Mouse (Mus musculus) 416B (cell line): ENCODE measurements at regions not wholly inside any gene's neighbourhood (a gene's known extent, or its start where the extent isn't known, plus 50 kb on each side); places are given as distances from the start of the nearest gene placed in this dataset.
A peak's percentile ranks its signal among the peaks of the same experiment; 100 is the strongest.
"Not testable (repeated sequence)": the region's sequence is repeated elsewhere in the genome, so short reads cannot be mapped to it uniquely, and the experiment has no call there.

Source experiments
- DNase-seq: peaks from one replicate; pipeline ENCODE4 v3.0.0; 2011; ENCODE audit warnings: low read depth

DNA sequence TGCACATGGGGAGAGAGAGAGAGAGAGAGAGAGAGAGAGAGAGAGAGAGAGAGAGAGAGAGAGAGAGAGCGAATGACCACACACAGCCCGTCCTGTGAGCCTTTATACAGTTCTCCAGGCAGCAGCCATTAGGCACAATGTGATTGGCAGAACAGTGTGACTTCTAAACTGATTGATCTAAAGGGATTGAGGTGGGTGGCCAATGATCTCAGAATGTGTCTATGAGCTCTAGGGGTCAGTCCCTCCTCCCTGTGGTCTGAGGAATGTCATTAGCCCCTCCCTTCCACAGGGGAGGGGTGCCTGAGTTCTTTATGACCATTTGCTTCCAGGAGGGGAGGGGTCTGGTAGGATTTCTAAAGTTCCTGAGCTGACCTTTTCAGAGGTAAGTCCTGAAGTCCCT lies 62.1 kb downstream of the Duxbl3 start:
- DNase-seq: not testable (repeated sequence)

- DNase-seq: no peak
Measured at GRCm38 (mm10) chr14:26320736-26321135, 63.0 kb downstream of the Duxbl3 start.

- no peak for DNase-seq
Measured at GRCm38 (mm10) chr14:26328562-26328961, 70.8 kb downstream of the Duxbl3 start.

DNA sequence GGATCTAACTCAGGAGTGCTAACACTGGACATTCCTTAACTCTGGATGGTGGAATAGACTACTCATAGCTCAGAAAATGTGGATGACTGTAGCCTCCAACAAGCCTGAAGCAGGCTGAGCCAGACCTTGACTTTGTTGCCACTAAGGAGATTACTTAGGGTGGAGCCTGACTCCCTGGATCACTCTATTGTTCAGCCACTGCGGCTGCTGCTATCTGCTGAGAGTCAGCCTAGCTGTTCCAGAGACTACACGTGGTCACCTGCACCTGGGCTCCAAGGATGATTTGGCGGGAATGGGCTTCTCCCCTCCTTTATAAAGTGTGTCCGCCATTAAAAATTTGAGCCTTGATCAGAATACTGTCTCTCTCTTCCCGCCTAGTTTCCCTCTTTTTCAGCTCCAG lies 83.3 kb downstream of the Duxbl3 start:
- DNase-seq: no peak

GRCm38 (mm10) chr14:26345227-26345626 lies 87.5 kb downstream of the Duxbl3 start:
- DNase-seq: no peak

GRCm38 (mm10) chr14:26347296-26347695 lies 89.5 kb downstream of the Duxbl3 start:
- DNase-seq: no peak

DNA sequence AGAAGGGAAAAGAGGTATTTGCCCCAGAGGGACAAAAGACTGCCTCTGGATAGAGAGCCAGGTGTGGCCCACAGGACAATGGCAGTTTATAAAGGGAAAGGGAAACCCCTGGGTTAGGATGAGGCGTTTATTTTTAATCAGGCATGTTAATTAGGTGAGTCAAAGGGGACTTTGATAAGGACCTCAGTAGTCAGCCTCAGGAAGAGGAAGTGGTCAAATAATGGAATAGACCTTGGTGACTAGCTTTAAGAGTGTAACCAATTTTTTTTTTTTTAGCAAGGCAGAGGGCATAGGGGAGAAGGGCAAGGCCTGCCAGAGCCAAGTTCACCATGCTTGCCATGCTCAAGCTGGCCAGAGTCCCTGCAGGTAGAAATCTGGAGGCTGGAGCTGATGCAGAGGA lies 95.2 kb downstream of the Duxbl3 start:
- peak; percentile 86 for DNase-seq

GRCm38 (mm10) chr14:26357242-26357641 lies 99.5 kb downstream of the Duxbl3 start:
- peak; percentile 95 for DNase-seq

DNA sequence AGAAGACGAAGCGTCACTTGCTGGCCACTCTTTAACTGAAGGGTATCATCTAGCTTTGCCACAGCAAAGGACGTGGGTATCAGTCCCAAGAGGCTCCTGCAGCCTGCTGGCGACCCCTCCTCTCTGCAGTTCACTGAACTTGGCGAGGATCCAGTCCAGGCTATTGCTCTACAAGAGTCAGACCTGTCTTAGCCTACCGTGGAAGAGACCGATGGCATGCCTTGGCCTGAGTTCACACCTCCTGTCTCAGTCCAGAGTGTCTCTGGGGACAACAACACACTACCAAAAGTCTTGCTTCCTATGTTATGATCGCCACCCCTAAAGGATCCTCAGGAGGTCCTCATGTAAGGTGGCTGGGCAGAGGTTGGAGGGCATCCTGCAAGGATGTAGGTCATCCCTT lies 100.2 kb downstream of the Duxbl3 start:
- peak; percentile 25 for DNase-seq

DNA sequence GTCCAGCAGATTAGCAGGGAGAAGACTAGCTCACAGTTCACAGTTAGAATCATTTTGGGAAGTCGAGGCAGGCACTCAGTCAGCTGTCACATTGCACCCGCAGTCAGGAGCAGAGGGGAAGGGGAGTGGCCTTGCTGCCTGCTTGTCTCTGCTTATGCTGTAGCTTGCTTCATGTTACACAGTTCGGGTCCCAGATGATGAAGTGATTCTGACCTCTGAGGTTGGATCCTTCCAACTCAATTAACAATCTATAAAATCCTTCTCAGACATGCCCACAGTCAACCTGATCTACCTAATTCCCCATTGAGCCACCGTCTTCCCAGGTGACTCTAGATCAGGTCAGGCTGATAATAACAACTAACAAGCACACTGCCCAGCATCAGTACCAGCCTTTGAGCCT lies 102.3 kb downstream of the Duxbl3 start:
- DNase-seq: no peak

DNA sequence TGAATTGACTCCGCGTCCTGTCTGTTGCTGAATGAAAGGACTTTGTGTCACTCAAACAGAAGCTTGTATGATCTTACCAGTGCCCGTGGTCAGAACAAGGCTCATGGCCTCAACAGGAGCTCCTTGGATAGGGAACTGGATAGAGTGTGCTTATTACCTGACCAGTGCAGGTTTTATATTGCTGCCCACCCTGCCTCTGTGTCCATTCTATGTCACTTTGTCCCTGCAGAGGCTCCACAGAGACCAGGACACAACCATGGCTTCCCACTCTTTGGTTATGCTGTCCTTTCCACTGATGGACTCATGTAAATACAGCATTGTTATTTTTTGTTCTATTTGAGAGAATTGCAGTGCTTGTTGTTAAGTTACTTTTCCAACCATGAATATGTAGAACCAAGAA lies 103.4 kb downstream of the Duxbl3 start:
- no peak for DNase-seq
